Mouse (Mus musculus): ENCODE results near the gene Hdac6.
"Not testable (repeated sequence)": the region's sequence is repeated elsewhere in the genome, so short reads cannot be mapped to it uniquely, and the experiment has no call there.

- not testable (repeated sequence) for TF ChIP-seq GATA1, TAL1 (IDR thresholded peaks at IDR 0.05; ENCODE audit: low read length)
Measured at GRCm38 (mm10) chrX:7917960-7918359, 29.7 kb downstream of the Hdac6 start.

Data from erythroblast, embryonic 14.5 days (primary cell).